Mouse (Mus musculus): Measurements from ENCODE around the gene Tekt4.

The Tekt4 gene

GRCm38 (mm10) chr17:25454272-25454671 lies at the start of gene Tekt4:
Gene Tekt4, plus strand, starts transcription at chr17:25454615.
- DNase-seq (ENCODE audit: low spot score in 2 of 2): no peak

- no peak for DNase-seq (ENCODE audit: low spot score in 2 of 2)
These were observed 49.1 kb upstream of the Tekt4 start for GRCm38 (mm10) chr17:25405224-25405895.

- DNase-seq (ENCODE audit: low spot score in 2 of 2): no peak
These were observed 48.4 kb upstream of the Tekt4 start for GRCm38 (mm10) chr17:25406011-25406441.

- DNase-seq (ENCODE audit: low spot score in 2 of 2): no peak
These were observed 47.1 kb upstream of the Tekt4 start for GRCm38 (mm10) chr17:25407352-25407751.

GRCm38 (mm10) chr17:25408302-25408999 lies 46.0 kb upstream of the Tekt4 start:
- no peak for DNase-seq (ENCODE audit: low spot score in 2 of 2)

- DNase-seq (ENCODE audit: low spot score in 2 of 2): no peak
These were observed 44.8 kb upstream of the Tekt4 start for GRCm38 (mm10) chr17:25409621-25410020.

- DNase-seq (ENCODE audit: low spot score in 2 of 2): no peak
These were observed 44.2 kb upstream of the Tekt4 start for GRCm38 (mm10) chr17:25410180-25410579.

GRCm38 (mm10) chr17:25410786-25411185 lies 43.6 kb upstream of the Tekt4 start:
- DNase-seq (ENCODE audit: low spot score in 2 of 2): no peak

- DNase-seq (ENCODE audit: low spot score in 2 of 2): no peak
These were observed 43.2 kb upstream of the Tekt4 start for GRCm38 (mm10) chr17:25411251-25411650.

GRCm38 (mm10) chr17:25414209-25414608 lies 40.2 kb upstream of the Tekt4 start:
- peak in 1 of 2 experiments; percentile 21 for DNase-seq (ENCODE audit: low spot score in 2 of 2)

- DNase-seq (ENCODE audit: low spot score in 2 of 2): no peak
These were observed 39.5 kb upstream of the Tekt4 start for GRCm38 (mm10) chr17:25414917-25415316.

GRCm38 (mm10) chr17:25415421-25415913 lies 38.9 kb upstream of the Tekt4 start:
- DNase-seq (ENCODE audit: low spot score in 2 of 2): no peak

GRCm38 (mm10) chr17:25416219-25416618 lies 38.2 kb upstream of the Tekt4 start:
- no peak for DNase-seq (ENCODE audit: low spot score in 2 of 2)

- peak in 1 of 2 experiments; percentile 38 for DNase-seq (ENCODE audit: low spot score in 2 of 2)
These were observed 36.4 kb upstream of the Tekt4 start for GRCm38 (mm10) chr17:25417990-25418389.

GRCm38 (mm10) chr17:25418926-25419325 lies 35.5 kb upstream of the Tekt4 start:
- no peak for DNase-seq (ENCODE audit: low spot score in 2 of 2)

- no peak for DNase-seq (ENCODE audit: low spot score in 2 of 2)
These were observed 33.4 kb upstream of the Tekt4 start for GRCm38 (mm10) chr17:25420998-25421397.

GRCm38 (mm10) chr17:25424526-25425080 lies 29.8 kb upstream of the Tekt4 start:
- DNase-seq (ENCODE audit: low spot score in 2 of 2): no peak

- no peak for DNase-seq (ENCODE audit: low spot score in 2 of 2)
These were observed 28.4 kb upstream of the Tekt4 start for GRCm38 (mm10) chr17:25425996-25426395.

- DNase-seq (ENCODE audit: low spot score in 2 of 2): no peak
These were observed 27.0 kb upstream of the Tekt4 start for GRCm38 (mm10) chr17:25427441-25427840.

- DNase-seq (ENCODE audit: low spot score in 2 of 2): no peak
These were observed 25.2 kb upstream of the Tekt4 start for GRCm38 (mm10) chr17:25429240-25429639.

- no peak for DNase-seq (ENCODE audit: low spot score in 2 of 2)
These were observed 24.5 kb upstream of the Tekt4 start for GRCm38 (mm10) chr17:25429886-25430285.

GRCm38 (mm10) chr17:25430534-25430933 lies 23.9 kb upstream of the Tekt4 start:
- no peak for DNase-seq (ENCODE audit: low spot score in 2 of 2)
